Mouse (Mus musculus): ENCODE results near the gene Map2k2. TPM values are rescaled to one million over a fixed set of nuclear protein-coding genes. Genes with fewer than 3 reads are reported as not detected.

The Map2k2 gene
- 113 TPM for total RNA-seq (2023)

GRCm38 (mm10) chr10:81105565-81106112 is at the start of gene Map2k2:
TSS of gene Map2k2 (plus strand) at chr10:81105915.

DNA sequence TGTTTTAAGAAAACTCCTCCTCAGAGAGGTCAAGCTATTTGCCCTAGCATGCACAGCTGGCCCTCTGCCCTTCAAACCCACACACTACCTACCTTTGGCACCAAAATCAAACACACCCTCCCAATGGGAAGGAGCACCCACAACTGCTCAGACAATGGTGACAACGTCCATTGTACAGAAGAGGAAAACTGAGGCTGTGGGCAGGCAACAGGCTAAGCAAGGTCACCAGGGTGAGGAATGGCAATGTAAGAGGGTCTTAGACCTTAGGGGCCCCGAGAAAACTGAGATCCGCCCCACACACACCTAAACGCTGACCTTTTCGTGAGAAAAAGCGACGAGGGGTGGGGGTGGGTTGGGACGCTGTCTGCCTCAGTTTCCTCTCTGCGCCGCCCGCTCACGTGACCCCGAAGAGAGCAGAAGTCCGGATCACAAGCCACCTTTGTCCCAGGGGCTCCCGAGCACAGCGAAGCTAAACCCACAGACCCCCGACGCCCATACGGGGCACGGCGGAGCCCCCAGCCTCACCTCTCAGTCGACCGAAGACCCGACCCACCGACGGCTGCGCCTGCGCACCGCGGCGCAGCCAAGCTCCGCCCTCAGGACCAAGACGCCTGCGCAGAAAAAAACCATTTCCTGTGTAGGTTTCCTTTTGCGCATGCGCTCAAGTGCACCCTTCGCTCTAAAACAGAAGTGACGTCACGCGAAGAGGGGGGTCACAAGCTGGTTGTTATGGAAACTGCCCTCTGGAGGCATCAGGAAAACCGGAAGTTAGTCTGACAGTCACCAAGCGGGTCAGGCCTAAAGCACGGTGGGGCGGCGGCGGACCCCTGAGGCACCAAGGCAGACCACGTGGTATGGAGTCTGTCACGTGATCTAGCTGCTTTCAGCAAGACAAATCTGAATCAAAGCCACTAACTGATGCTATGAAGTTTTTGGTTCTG is 45.8 kb upstream of the Map2k2 start, which contains the start of gene Sgta:
Sgta (minus strand) TSS at position 579 of the 941 bp plus-strand sequence.

GRCm38 (mm10) chr10:81069836-81070235 is 35.9 kb upstream of the Map2k2 start, which contains the start of gene Thop1:
TSS of gene Thop1 (plus strand) at chr10:81070035.

GRCm38 (mm10) chr10:81134966-81135681 is 29.4 kb downstream of the Map2k2 start, which contains the start of gene Zbtb7a:
TSS of gene Zbtb7a (plus strand) at chr10:81135220.

GRCm38 (mm10) chr10:81167200-81168086 is 61.7 kb downstream of the Map2k2 start, which contains the start of gene Pias4:
TSS of gene Pias4 (minus strand) at chr10:81167923.

GRCm38 (mm10) chr10:81176466-81177271 is 71.0 kb downstream of the Map2k2 start, which contains the start of gene Eef2:
TSS of gene Eef2 (plus strand) at chr10:81176631.

DNA sequence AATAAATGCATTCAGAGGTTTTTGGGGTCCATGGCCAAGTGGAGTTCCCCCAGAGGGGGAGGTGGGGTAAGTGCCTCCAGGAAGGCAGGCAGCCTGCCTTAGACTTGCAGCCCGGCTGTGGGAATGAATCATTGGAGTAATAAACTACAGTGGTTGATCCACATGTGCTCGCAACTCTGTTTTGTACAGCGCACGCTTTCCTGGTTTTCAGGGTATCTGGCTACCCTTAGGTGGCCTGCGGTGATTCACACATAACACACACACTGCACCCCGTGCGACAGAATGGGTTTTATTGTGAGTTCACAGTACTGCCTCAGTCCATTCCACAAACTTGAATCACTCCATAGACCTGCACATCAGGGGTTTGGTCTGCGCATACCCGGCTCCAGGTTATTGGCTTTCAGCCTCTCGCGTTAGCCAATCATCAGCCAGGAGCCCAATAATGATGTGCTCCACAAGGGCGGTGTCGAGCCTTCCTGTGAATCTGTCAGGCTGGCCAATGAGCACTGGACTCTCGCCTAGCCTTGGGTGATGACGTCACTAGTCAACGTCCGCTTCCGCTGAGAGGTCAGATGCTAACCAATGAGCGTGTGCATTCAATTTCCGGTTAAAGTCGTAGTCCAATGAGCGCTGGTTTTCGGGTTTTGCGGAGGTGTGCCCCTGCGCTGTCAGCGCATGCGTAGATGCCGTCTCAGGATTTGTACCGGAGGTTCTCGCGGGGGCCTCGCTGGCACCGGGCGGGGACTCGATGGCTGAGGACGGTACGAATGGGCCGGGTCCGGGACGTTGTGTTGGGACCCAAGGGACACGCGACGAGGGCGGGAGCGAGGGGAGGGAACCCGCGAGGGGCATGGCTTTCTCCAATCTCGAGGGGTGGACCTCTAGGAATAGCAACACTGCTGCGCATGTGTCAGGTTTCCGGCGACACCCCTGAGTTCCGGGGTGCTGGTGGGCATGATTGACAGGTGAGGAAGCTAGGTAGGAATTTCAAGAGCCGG is 76.9 kb downstream of the Map2k2 start, which contains the start of gene Dapk3:
Dapk3 (plus strand) TSS at position 670 of the 998 bp plus-strand sequence.

Other genes with a start within 250 kb of the Map2k2 start
- not detected for gene Tmprss9, start 234.1 kb upstream of the Map2k2 start, total RNA-seq (2023)
- gene Timm13, start 204.9 kb upstream of the Map2k2 start, total RNA-seq (2023), result 62.9 TPM
- 12.3 TPM for gene Lmnb2, start 187.7 kb upstream of the Map2k2 start, total RNA-seq (2023)
- 20.3 TPM for gene Gadd45b, start 175.8 kb upstream of the Map2k2 start, total RNA-seq (2023)
- not detected for gene Gng7, start 91.0 kb upstream of the Map2k2 start, total RNA-seq (2023)
- gene Diras1, start 80.3 kb upstream of the Map2k2 start, total RNA-seq (2023), result not detected
- gene Slc39a3, start 68.5 kb upstream of the Map2k2 start, total RNA-seq (2023), result 16.8 TPM
- gene Sgta, start 45.7 kb upstream of the Map2k2 start, total RNA-seq (2023), result 52.5 TPM
- gene Thop1, start 35.9 kb upstream of the Map2k2 start, total RNA-seq (2023), result 11.8 TPM
- not detected for gene Creb3l3, start 7.0 kb upstream of the Map2k2 start, total RNA-seq (2023)
- 75.4 TPM for gene Zbtb7a, start 29.3 kb downstream of the Map2k2 start, total RNA-seq (2023)
- 41.2 TPM for gene Pias4, start 62.0 kb downstream of the Map2k2 start, total RNA-seq (2023)
- gene Eef2, start 70.7 kb downstream of the Map2k2 start, total RNA-seq (2023), result 2,569 TPM
- gene Dapk3, start 77.1 kb downstream of the Map2k2 start, total RNA-seq (2023), result 63.4 TPM
- not detected for gene 4930442H23Rik, start 77.9 kb downstream of the Map2k2 start, total RNA-seq (2023)
- 0.37 TPM for gene Nmrk2, start 96.1 kb downstream of the Map2k2 start, total RNA-seq (2023)
- gene Atcay, start 124.9 kb downstream of the Map2k2 start, total RNA-seq (2023), result 0.12 TPM
- 6.8 TPM for gene Zfr2, start 127.2 kb downstream of the Map2k2 start, total RNA-seq (2023)
- gene Matk, start 147.0 kb downstream of the Map2k2 start, total RNA-seq (2023), result 21.5 TPM
- 123 TPM for gene Mrpl54, start 161.0 kb downstream of the Map2k2 start, total RNA-seq (2023)
- gene Apba3, start 161.0 kb downstream of the Map2k2 start, total RNA-seq (2023), result 27.2 TPM
- 4.8 TPM for gene Tjp3, start 185.7 kb downstream of the Map2k2 start, total RNA-seq (2023)
- gene Pip5k1c, start 187.0 kb downstream of the Map2k2 start, total RNA-seq (2023), result 106 TPM
- gene Cactin, start 215.2 kb downstream of the Map2k2 start, total RNA-seq (2023), result 48.0 TPM
- gene Tbxa2r, start 222.8 kb downstream of the Map2k2 start, total RNA-seq (2023), result 39.9 TPM
- not detected for gene Gipc3, start 237.4 kb downstream of the Map2k2 start, total RNA-seq (2023)
- gene Hmg20b, start 244.6 kb downstream of the Map2k2 start, total RNA-seq (2023), result 41.6 TPM